Mouse (Mus musculus) left cerebral cortex, adult 8-10 months (tissue): ENCODE measurements around the gene H2-Ke6. TPM values are rescaled to one million over a fixed set of nuclear protein-coding genes. Genes with fewer than 3 reads are reported as not detected.
"Not testable (repeated sequence)": the region's sequence is repeated elsewhere in the genome, so short reads cannot be mapped to it uniquely, and the experiment has no call there.

Source experiments
- DNase-seq, 2 experiments: peaks; one replicate each; pipeline ENCODE4 v3.0.0; 2022; ENCODE audit warnings: low spot score in 2 of 2
- microRNA-seq, 2 experiments: library from miRNA; unstranded; fragments of <30 nt; microRNA quantifications; one replicate each; pipeline ENCODE4 v1.2.0; 2022
- total RNA-seq, 4 experiments: library from RNA; stranded (reverse); gene quantifications; 2 replicates each; pipeline ENCODE4 v1.2.4; 2022

The H2-Ke6 gene
- total RNA-seq, 4 experiments from 2014 or later, result 45.6 to 50.2 (median 46.4) TPM

- DNase-seq, result no peak
Measured at GRCm38 (mm10) chr17:33999341-34000149, 28.3 kb downstream of the H2-Ke6 start.

GRCm38 (mm10) chr17:33998697-33999096 is 29.2 kb downstream of the H2-Ke6 start:
- not testable (repeated sequence) for DNase-seq

DNA sequence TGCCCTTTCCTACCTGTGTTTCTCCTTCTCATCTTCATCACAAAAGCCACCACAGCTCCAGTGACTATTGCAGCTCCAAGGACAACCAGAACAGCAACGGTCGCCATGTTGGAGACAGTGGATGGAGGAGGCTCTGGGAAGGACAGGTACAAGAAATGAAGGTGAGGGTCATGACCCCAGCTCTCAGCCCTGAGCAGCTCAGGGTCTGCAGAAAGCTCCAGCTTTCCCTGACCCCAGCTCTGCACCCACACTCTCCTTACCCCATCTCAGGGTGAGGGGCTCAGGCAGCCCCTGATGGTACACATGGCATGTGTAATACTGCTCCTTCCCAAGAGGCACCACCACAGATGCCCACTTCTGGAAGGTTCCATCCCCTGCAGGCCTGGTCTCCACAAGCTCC is 30.8 kb downstream of the H2-Ke6 start:
- not testable (repeated sequence) for DNase-seq

GRCm38 (mm10) chr17:33995651-33996050 is 32.2 kb downstream of the H2-Ke6 start:
- no peak for DNase-seq

GRCm38 (mm10) chr17:33994959-33995358 is 32.9 kb downstream of the H2-Ke6 start:
- DNase-seq, result no peak

GRCm38 (mm10) chr17:33991788-33992664 is 35.8 kb downstream of the H2-Ke6 start:
- no peak for DNase-seq

DNA sequence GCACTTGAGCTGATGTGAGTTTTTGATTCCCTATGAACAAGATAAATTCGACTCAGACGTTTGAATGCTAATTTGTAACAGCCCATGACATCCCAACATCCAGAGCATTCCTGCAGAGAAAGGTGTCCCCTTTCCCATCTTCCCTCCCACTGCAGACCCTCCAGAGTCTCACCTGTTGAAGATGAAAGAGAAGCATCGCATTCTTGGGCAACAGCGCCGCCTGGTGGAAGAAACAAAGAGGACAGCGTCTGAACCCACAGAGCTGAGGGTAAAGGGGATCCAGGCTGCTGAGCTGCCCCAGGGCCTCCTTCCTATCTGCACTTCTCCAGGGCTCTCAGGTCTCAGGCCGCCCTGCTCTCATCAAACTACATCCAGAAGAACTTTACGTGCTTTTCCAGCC is 45.7 kb downstream of the H2-Ke6 start:
- DNase-seq, result peak in 1 of 2 experiments; percentile 60

GRCm38 (mm10) chr17:33981192-33981909 is 46.5 kb downstream of the H2-Ke6 start:
- DNase-seq, result peak; percentile 69 to 92

- DNase-seq, result no peak
Measured at GRCm38 (mm10) chr17:33980181-33981035, 47.5 kb downstream of the H2-Ke6 start.

- no peak for DNase-seq
Measured at GRCm38 (mm10) chr17:33979512-33980050, 48.3 kb downstream of the H2-Ke6 start.

GRCm38 (mm10) chr17:33978631-33979031 is 49.2 kb downstream of the H2-Ke6 start:
- peak in 1 of 2 experiments; percentile 62 for DNase-seq

DNA sequence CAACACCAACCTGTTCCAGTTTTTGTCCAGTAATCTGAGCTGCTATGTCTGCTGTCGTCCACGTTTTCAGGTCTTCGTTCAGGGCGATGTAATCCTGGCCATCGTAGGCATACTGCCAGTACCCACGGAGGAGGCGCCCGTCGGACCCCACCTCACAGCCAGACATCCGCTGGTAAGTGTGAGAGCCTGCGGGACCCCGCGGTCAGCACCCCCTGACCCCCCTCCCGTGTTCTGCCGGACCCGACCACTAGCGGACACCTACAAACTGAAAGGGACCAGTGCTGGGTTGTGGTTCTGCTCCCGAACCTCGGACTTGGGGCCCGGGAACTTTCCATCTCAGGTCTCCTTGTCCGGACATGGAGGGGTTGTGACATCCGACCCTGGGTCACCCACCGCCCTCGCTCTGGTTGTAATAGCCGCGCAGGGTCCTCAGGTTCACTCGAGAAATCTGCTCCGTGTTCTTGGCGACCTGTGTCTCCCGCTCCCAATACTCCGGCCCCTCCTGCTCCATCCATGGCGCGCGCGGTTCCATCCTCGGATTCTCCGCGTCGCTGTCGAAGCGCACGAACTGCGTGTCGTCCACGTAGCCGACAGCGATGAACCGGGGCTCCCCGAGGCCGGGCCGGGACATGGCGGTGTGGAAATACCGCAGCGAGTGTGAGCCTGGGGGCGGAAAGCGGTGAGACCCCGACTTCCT is 49.9 kb downstream of the H2-Ke6 start:
- no peak for DNase-seq

Small RNAs within 50 kb of the gene (microRNA-seq; reads per million reads assigned to microRNA genes)
- gene Mir219a-1 (0 reads per million in 2 experiments), gene Mir219c (0 reads per million in 2 experiments)

Other genes starting within 250 kb of the H2-Ke6 start
- 1 to 10 TPM; 2.3 to 3.2 (median 2.5) TPM for gene Angptl4, start 246.2 kb downstream of the H2-Ke6 start, total RNA-seq
- gene Kank3, start 217.5 kb downstream of the H2-Ke6 start, total RNA-seq, result 10 to 100 TPM; 27.6 to 33.8 (median 31.5) TPM
- 100 to 1,000 TPM; 672 to 810 (median 775) TPM for gene Rps28, start 203.5 kb downstream of the H2-Ke6 start, total RNA-seq
- gene Ndufa7, start 203.5 kb downstream of the H2-Ke6 start, total RNA-seq, result 100 to 1,000 TPM; 193 to 206 (median 201) TPM
- 10 to 100 TPM; 23.3 to 27.1 (median 24.8) TPM for gene Cd320, start 185.0 kb downstream of the H2-Ke6 start, total RNA-seq
- not detected for gene Gm7029, start 154.2 kb downstream of the H2-Ke6 start, total RNA-seq
- 1 to 10 TPM; 2.0 to 3.0 (median 2.9) TPM for gene Kifc1, start 137.4 kb downstream of the H2-Ke6 start, total RNA-seq
- gene Platr17, start 122.9 kb downstream of the H2-Ke6 start, total RNA-seq, result 1 to 10 TPM in 2 of 4 experiments, not detected in 2; 1.3 to 1.6 TPM
- 10 to 100 TPM; 24.0 to 31.9 (median 27.1) TPM for gene Daxx, start 118.6 kb downstream of the H2-Ke6 start, total RNA-seq
- gene Tapbp, start 112.2 kb downstream of the H2-Ke6 start, total RNA-seq, result 10 to 100 TPM; 53.0 to 74.3 (median 56.5) TPM
- gene Zbtb22, start 112.2 kb downstream of the H2-Ke6 start, total RNA-seq, result 10 to 100 TPM; 36.8 to 44.6 (median 41.3) TPM
- 10 to 100 TPM; 48.9 to 73.4 (median 60.6) TPM for gene Rgl2, start 98.5 kb downstream of the H2-Ke6 start, total RNA-seq
- gene Pfdn6, start 87.7 kb downstream of the H2-Ke6 start, total RNA-seq, result 100 to 1,000 TPM in 1 of 4 experiments, 10 to 100 TPM in 3; 81.6 to 112 (median 95.7) TPM
- 10 to 100 TPM; 10.9 to 14.7 (median 13.7) TPM for gene Wdr46, start 87.4 kb downstream of the H2-Ke6 start, total RNA-seq
- gene B3galt4, start 76.6 kb downstream of the H2-Ke6 start, total RNA-seq, result 1 to 10 TPM; 5.8 to 6.9 (median 6.2) TPM
- 10 to 100 TPM; 70.6 to 79.6 (median 72.8) TPM for gene Vps52, start 72.2 kb downstream of the H2-Ke6 start, total RNA-seq
- 100 to 1,000 TPM; 328 to 351 (median 339) TPM for gene Rps18, start 72.1 kb downstream of the H2-Ke6 start, total RNA-seq
- gene H2-K1, start 27.7 kb downstream of the H2-Ke6 start, total RNA-seq, result 10 to 100 TPM; 31.2 to 66.9 (median 50.2) TPM
- 10 to 100 TPM; 31.4 to 43.5 (median 36.1) TPM for gene Ring1, start 3.4 kb downstream of the H2-Ke6 start, total RNA-seq
- gene Slc39a7, start 3.6 kb upstream of the H2-Ke6 start, total RNA-seq, result 10 to 100 TPM; 91.2 to 98.6 (median 95.0) TPM
- 10 to 100 TPM; 72.8 to 87.6 (median 78.1) TPM for gene Rxrb, start 3.8 kb upstream of the H2-Ke6 start, total RNA-seq
- 10 to 100 TPM; 12.6 to 18.0 (median 16.8) TPM for gene Col11a2, start 11.4 kb upstream of the H2-Ke6 start, total RNA-seq
- gene H2-Oa, start 64.3 kb upstream of the H2-Ke6 start, total RNA-seq, result 1 to 10 TPM in 2 of 4 experiments, under 1 TPM in 1, not detected in 1; 0.44 to 2.2 (median 1.7) TPM
- 10 to 100 TPM; 20.7 to 35.3 (median 30.7) TPM for gene H2-DMa, start 91.5 kb upstream of the H2-Ke6 start, total RNA-seq
- gene Brd2, start 94.6 kb upstream of the H2-Ke6 start, total RNA-seq, result 100 to 1,000 TPM; 181 to 210 (median 190) TPM
- 1 to 10 TPM in 3 of 4 experiments, under 1 TPM in 1; 0.84 to 3.5 (median 2.0) TPM for gene H2-DMb2, start 115.2 kb upstream of the H2-Ke6 start, total RNA-seq
- gene H2-DMb1, start 125.0 kb upstream of the H2-Ke6 start, total RNA-seq, result 1 to 10 TPM; 2.2 to 7.1 (median 3.5) TPM
- 1 to 10 TPM; 3.0 to 8.6 (median 4.6) TPM for gene Tap1, start 159.5 kb upstream of the H2-Ke6 start, total RNA-seq
- gene Psmb9, start 159.7 kb upstream of the H2-Ke6 start, total RNA-seq, result 1 to 10 TPM; 2.6 to 3.2 (median 3.0) TPM
- 10 to 100 TPM in 1 of 4 experiments, 1 to 10 TPM in 3; 4.0 to 12.1 (median 7.1) TPM for gene Psmb8, start 169.7 kb upstream of the H2-Ke6 start, total RNA-seq
- gene Tap2, start 175.5 kb upstream of the H2-Ke6 start, total RNA-seq, result 10 to 100 TPM; 10.2 to 18.0 (median 16.3) TPM
- 1 to 10 TPM in 2 of 4 experiments, under 1 TPM in 2; 0.54 to 1.3 (median 0.90) TPM for gene H2-Ob, start 210.8 kb upstream of the H2-Ke6 start, total RNA-seq
- gene H2-Ab1, start 229.6 kb upstream of the H2-Ke6 start, total RNA-seq, result 10 to 100 TPM in 2 of 4 experiments, 1 to 10 TPM in 2; 2.4 to 30.3 (median 11.7) TPM